Mouse (Mus musculus) MEL (cell line): ENCODE results near the gene Gm10354. TPM values are rescaled to one million over a fixed set of nuclear protein-coding genes. Genes with fewer than 3 reads are reported as not detected.
"Not testable (repeated sequence)": the region's sequence is repeated elsewhere in the genome, so short reads cannot be mapped to it uniquely, and the experiment has no call there.

ENCODE experiments used
- DNase-seq: peaks from one replicate; pipeline ENCODE4 v3.0.0; 2011; ENCODE audit warnings: low read depth, low spot score
- H3K27ac ChIP-seq: 2 replicates; pipeline ENCODE4 v1.5.1; 2012; ENCODE audit warnings: low read depth, mild to moderate bottlenecking, control low read depth, low read length, moderate library complexity; ENCODE audit not compliant: control insufficient read depth
- H3K27me3 ChIP-seq, 2 experiments: fragments of 150-350 bp in 1 of 2; sonication (generic) in 1 of 2; 2 replicates each; pipeline ENCODE4 v1.6.1; 2012; ENCODE audit warnings: low read length in 2 of 2, mild to moderate bottlenecking in 2 of 2, improper control_type of control experiment in 1 of 2, moderate library complexity in 1 of 2; ENCODE audit not compliant: insufficient read depth in 2 of 2, control insufficient read depth in 1 of 2
- H3K36me3 ChIP-seq, 2 experiments: 2 replicates each; pipeline ENCODE4 v1.6.1; 2012 to 2014; ENCODE audit warnings: low read length in 2 of 2, improper control_type of control experiment in 1 of 2, inconsistent platforms in 1 of 2, mild to moderate bottlenecking in 1 of 2; ENCODE audit not compliant: insufficient read depth in 2 of 2, control insufficient read depth in 1 of 2
- H3K4me1 ChIP-seq, 2 experiments: fragments of 150-350 bp in 1 of 2; sonication (generic) in 1 of 2; 2 replicates each; pipeline ENCODE4 v1.6.1; 2012; ENCODE audit warnings: low read length in 2 of 2, improper control_type of control experiment in 1 of 2, mild to moderate bottlenecking in 1 of 2; ENCODE audit not compliant: insufficient read depth in 2 of 2, control insufficient read depth in 1 of 2
- H3K4me3 ChIP-seq, 2 experiments: fragments of 150-350 bp in 1 of 2; sonication (generic) in 1 of 2; 2 replicates each; pipeline ENCODE4 v1.5.1; 2012; ENCODE audit warnings: low read depth in 2 of 2, low read length in 2 of 2, mild to moderate bottlenecking in 2 of 2, moderate library complexity in 2 of 2, control low read depth in 1 of 2, improper control_type of control experiment in 1 of 2; ENCODE audit not compliant: control insufficient read depth in 1 of 2, insufficient read depth in 1 of 2
- H3K79me2 ChIP-seq: 2 replicates; pipeline ENCODE4 v1.6.1; 2012; ENCODE audit warnings: mild to moderate bottlenecking, low read length, moderate library complexity; ENCODE audit not compliant: control insufficient read depth, poor library complexity, insufficient read depth
- H3K9ac ChIP-seq: 2 replicates; pipeline ENCODE4 v1.6.1; 2012; ENCODE audit warnings: low read depth, mild to moderate bottlenecking, control low read depth, low read length, moderate library complexity; ENCODE audit not compliant: control insufficient read depth, poor library complexity, severe bottlenecking
- H3K9me3 ChIP-seq: fragments of 150-350 bp; sonication (generic); replicated peaks from 2 replicates; pipeline ENCODE4 v1.6.1; 2012; ENCODE audit warnings: mild to moderate bottlenecking, low read length, improper control_type of control experiment, moderate library complexity; ENCODE audit not compliant: insufficient read depth
- CTCF ChIP-seq, 3 experiments: IDR thresholded peaks in 2 of 3; conservative IDR thresholded peaks in 1 of 3; 2 replicates each; pipeline ENCODE4 v1.5.1; 2011 to 2012; ENCODE audit warnings: low read length in 3 of 3, low read depth in 2 of 3, mild to moderate bottlenecking in 2 of 3, improper control_type of control experiment in 1 of 3, inconsistent platforms in 1 of 3, mixed read lengths in 1 of 3, moderate library complexity in 1 of 3; ENCODE audit not compliant: control insufficient read depth in 1 of 3, insufficient read depth in 1 of 3, poor library complexity in 1 of 3, severe bottlenecking in 1 of 3
- polyA plus RNA-seq, 2 experiments: library from polyadenylated mRNA; stranded (reverse) in 1 of 2; unstranded in 1 of 2; fragments of >175 nt in 1 of 2; fragments of >200 nt in 1 of 2; gene quantifications; 2 replicates each; pipeline versions ENCODE4 v1.2.1 to v1.2.4; 2012; ENCODE audit warnings: low replicate concordance in 2 of 2, low read depth in 1 of 2; ENCODE audit not compliant: insufficient read length in 2 of 2, insufficient read depth in 1 of 2, missing spikeins in 1 of 2
- total RNA-seq: library from RNA; depleted of rRNA; stranded (reverse); fragments of 300-350 nt; gene quantifications from 2 replicates; pipeline ENCODE4 v1.2.3, GENCODE M21; 2012; rRNA removed

Gm10354 gene
- total RNA-seq = not detected in 2 replicates
- polyA plus RNA-seq = not detected

DNA sequence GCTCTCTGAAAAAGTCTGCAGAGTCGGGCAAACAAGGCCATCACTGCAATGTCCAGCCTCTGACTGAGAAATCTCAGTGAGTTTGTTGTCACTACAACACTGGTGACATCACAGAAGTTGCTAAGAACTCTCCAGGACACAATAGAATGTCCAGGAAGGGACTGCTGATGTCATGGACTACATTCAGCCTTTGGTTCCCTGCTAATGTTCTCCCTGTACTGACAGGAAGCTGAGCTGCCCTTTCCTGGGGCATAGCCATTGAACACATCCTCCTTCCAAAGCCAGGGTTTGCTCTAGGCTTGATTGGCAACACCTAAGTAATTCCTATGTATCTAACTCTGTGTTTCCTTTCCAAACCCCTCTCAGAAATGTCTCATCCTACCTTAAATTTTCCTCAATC lies at the start of gene Gm10354:
Gene Gm10354, minus strand, starts transcription at position 101 of the 400 bp plus-strand sequence.
- not testable (repeated sequence) for H3K27me3 ChIP-seq, H3K9me3 ChIP-seq, DNase-seq, H3K27ac ChIP-seq, H3K4me1 ChIP-seq, H3K4me3 ChIP-seq, H3K79me2 ChIP-seq, H3K36me3 ChIP-seq, H3K9ac ChIP-seq

DNA sequence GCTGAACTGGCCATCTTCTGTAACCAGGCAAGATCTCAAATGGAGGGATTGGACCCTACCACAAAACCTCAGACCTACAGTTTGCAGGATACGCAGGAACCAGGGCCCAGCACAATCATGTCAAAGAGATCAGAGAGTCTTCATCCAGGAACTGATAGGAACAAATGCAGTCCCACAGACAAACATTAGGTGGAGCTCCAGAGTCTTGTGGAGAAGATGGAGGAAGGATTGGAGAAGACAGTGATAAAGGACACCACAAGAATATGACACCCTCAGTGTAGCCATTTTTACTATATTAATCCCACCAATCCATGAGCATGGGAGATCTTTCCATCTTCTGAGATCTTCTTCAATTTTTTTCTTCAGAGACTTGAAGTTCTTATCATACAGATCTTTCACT lies 45.6 kb upstream of the Gm10354 start:
- not testable (repeated sequence) for H3K27me3 ChIP-seq, H3K9ac ChIP-seq, H3K79me2 ChIP-seq, DNase-seq, H3K9me3 ChIP-seq, H3K4me3 ChIP-seq, H3K4me1 ChIP-seq, H3K27ac ChIP-seq, H3K36me3 ChIP-seq

DNA sequence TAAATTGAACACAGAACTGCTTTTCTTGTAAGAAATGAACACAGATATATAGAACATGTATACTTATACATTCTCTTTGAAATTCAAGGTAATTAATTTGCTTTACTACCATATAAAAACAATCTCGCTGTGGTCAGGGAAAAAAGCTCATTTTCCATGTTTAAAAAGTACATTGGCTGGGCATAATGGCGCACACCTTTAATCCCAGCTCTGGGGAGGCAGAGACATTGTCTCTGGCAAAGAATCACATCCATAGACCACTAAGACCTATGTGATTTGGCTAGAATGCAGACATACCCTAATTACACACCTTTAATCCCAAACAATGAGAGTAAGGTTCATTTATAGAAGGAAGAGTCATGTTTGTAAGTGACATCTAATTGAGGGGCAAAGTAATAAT lies 41.3 kb upstream of the Gm10354 start:
- not testable (repeated sequence) for H3K4me3 ChIP-seq, H3K79me2 ChIP-seq, H3K36me3 ChIP-seq, H3K9me3 ChIP-seq, H3K9ac ChIP-seq, DNase-seq, H3K27ac ChIP-seq, H3K27me3 ChIP-seq, H3K4me1 ChIP-seq

DNA sequence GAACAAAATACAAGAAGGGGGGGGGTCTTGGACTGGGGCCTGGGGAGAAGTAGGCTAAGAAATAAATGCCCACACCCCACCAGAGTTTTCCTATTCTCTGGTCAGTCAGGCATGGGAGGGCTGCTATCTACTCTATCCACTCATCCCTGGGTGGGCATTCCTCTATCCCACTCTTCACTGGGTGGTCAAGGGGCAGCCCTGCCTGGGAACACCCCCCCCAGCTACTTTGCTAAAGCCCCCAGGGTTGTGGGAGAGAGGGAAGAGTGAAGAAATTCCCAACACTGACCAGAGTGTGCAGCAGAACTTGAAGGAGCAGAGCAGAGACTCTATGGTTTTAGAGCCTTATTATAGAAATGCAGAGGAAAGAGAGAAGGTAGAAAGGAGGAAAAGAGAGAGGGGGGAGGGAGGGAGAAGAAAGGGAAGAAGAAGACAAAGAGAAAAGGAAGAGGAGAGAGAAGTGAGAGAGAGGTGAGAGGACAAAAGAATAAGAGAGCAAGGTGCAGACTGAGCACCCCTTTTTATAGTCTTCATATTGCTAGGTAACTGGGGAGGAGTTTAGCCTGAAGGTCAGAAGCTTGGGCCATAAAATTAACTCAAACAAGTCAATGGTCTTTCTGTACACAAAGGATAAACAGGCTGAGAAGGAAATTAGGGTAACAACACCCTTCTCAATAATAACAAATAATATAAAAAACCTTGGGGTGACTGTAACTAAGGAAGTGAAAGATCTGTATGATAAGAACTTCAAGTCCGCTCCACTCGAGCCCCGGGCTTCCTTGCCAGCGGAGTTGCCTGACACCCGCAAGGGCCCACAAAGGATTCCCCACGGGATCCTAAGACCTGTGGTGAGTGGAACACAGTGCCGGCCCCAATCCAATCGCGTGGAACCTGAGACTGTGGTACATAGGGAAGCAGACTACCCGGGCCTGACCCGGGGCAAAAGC lies 32.2 kb upstream of the Gm10354 start:
- not testable (repeated sequence) for H3K9ac ChIP-seq, H3K27ac ChIP-seq, H3K79me2 ChIP-seq, DNase-seq, H3K4me1 ChIP-seq, H3K4me3 ChIP-seq, H3K27me3 ChIP-seq, H3K36me3 ChIP-seq, H3K9me3 ChIP-seq

DNA sequence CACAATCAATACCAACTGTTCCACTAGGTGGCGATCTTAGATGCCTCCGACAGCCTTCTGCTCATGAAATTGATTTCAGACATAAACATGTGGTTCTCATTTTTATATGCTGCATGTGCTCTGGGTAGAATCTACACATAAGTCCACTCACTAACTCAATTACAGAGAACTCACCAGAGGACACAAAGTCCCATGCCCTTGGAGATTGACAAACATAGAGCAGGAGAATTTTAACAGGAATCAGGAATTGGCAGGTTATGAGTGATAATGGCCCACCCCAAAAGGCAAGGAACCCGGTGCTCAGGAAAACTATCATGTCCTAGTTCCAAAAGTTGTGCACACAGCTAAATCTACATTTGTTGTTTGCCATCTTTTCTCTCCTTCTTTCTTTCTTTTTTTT lies 28.2 kb upstream of the Gm10354 start:
- H3K27me3 ChIP-seq, H3K9ac ChIP-seq, H3K36me3 ChIP-seq, H3K4me3 ChIP-seq, H3K27ac ChIP-seq, H3K4me1 ChIP-seq, H3K9me3 ChIP-seq, H3K79me2 ChIP-seq: not testable (repeated sequence)
- DNase-seq = peak; percentile 15
- peak in 1 of 3 experiments; percentile 10; a peak in 2 of 6 replicates for TF ChIP-seq CTCF (IDR thresholded peaks at IDR 0.05 in 2 of 3, conservative IDR thresholded peaks at IDR 0.05 in 1 of 3; ENCODE audit: control insufficient read depth in 1 of 3, insufficient read depth in 1 of 3, low read depth in 2 of 3, low read length in 3 of 3, poor library complexity in 1 of 3, severe bottlenecking in 1 of 3)

DNA sequence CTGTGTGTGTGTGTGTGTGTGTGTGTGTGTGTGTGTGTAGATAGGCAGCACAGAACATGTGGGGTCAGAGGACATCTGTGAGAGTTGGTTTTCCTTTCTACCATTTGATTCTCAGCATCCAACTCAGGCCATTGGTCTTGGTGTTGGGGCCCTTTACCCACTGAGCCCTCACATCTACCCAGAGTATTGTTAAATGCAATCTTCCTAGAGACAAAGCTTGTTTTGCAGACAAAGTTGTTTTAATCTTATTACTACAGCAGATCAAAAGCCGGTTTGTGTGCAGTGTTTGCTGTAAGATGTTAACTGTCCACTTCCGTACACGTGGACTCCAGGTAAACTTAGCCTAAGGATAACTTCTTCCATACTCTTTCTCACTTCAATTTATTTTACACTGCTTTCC lies 27.6 kb upstream of the Gm10354 start:
- not testable (repeated sequence) for H3K79me2 ChIP-seq, H3K27me3 ChIP-seq, H3K27ac ChIP-seq, H3K4me3 ChIP-seq, H3K9ac ChIP-seq, H3K9me3 ChIP-seq, DNase-seq, H3K4me1 ChIP-seq, H3K36me3 ChIP-seq

DNA sequence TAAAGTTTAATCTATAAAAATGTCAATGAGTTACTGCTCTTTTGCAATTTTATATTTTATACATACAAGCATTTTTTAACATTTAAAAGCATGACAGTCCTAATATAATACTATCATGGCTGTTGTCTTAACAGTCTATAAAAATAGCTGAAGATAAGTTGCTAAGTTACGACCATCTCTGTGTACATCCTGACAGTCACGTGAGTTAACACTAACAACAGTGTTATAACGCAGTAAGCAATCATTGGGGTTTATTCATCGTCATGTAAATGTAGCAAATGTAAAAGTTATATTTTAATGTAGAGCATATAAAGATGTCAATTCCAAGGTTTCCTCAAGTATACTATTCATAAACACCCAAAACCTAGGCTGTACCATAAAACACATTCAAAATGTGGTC lies 26.8 kb upstream of the Gm10354 start:
- not testable (repeated sequence) for H3K4me3 ChIP-seq, DNase-seq, H3K27ac ChIP-seq, H3K9me3 ChIP-seq, H3K79me2 ChIP-seq, H3K4me1 ChIP-seq, H3K27me3 ChIP-seq, H3K36me3 ChIP-seq, H3K9ac ChIP-seq
